Mouse (Mus musculus) gastrocnemius, postnatal 36 days (tissue): ENCODE data around the gene Aup1. TPM values are rescaled to one million over a fixed set of nuclear protein-coding genes. Genes with fewer than 3 reads are reported as not detected.

Source experiments
- DNase-seq, 2 experiments: peaks; one replicate each; pipeline ENCODE4 v3.0.0; 2022
- intact Hi-C: fragments of 180-260 bp; cut with DNase I; formaldehyde crosslinking; loops from one replicate; pipeline ENCODE4 v1.15.1; 2025
- total RNA-seq, 2 experiments: library from RNA; stranded (reverse); gene quantifications; 2 replicates each; pipeline ENCODE4 v1.2.3; 2021

The Aup1 gene
- total RNA-seq, 2 experiments from 2014 or later = 82.8 to 88.8 TPM

GRCm38 (mm10) chr6:83068221-83068620 lies 13.9 kb downstream of the Aup1 start:
- no peak for DNase-seq
- intact Hi-C loops = no loop called here

GRCm38 (mm10) chr6:83068706-83069487 lies 14.6 kb downstream of the Aup1 start:
- intact Hi-C loops = no loop called here
- DNase-seq = no peak

- intact Hi-C loops = no loop called here
- no peak for DNase-seq
These were observed 15.3 kb downstream of the Aup1 start for GRCm38 (mm10) chr6:83069488-83070246.

- intact Hi-C loops = no loop called here
- no peak for DNase-seq
These were observed 15.8 kb downstream of the Aup1 start, which contains the start of gene Tlx2 for GRCm38 (mm10) chr6:83070247-83070310. TSS of gene Tlx2 (minus strand) at chr6:83070293.

GRCm38 (mm10) chr6:83070311-83071219 lies 16.2 kb downstream of the Aup1 start:
- peak in 1 of 2 experiments; percentile 61 for DNase-seq
- intact Hi-C loops = no loop called here

GRCm38 (mm10) chr6:83071220-83071619 lies 16.9 kb downstream of the Aup1 start:
- intact Hi-C loops = no loop called here
- no peak for DNase-seq

- DNase-seq = no peak
- intact Hi-C loops = no loop called here
These were observed 20.7 kb downstream of the Aup1 start for GRCm38 (mm10) chr6:83074979-83075378.

- DNase-seq = no peak
- intact Hi-C loops = loop anchor here (1.0 to 2.0 kb wide), 2 partner anchors 23 to 81 kb away; partner anchors contain the start of gene Aup1
These were observed 23.5 kb downstream of the Aup1 start, which contains the start of gene Pcgf1 for GRCm38 (mm10) chr6:83077630-83078323. TSS of gene Pcgf1 (plus strand) at chr6:83077869.

GRCm38 (mm10) chr6:83078324-83078858 lies 24.1 kb downstream of the Aup1 start:
- DNase-seq = peak; percentile 99 to 100

GRCm38 (mm10) chr6:83080210-83080609 lies 25.9 kb downstream of the Aup1 start:
- intact Hi-C loops = no loop called here
- no peak for DNase-seq

More at GRCm38 (mm10) chr6:83078324-83078858, 24.1 kb downstream of the Aup1 start:
- intact Hi-C loops = loop anchor here (1.0 to 2.0 kb wide), 2 partner anchors 24 to 82 kb away; partner anchors contain the start of gene Aup1

- intact Hi-C loops = no loop called here
These were observed 29.2 kb downstream of the Aup1 start for GRCm38 (mm10) chr6:83083497-83083896.

GRCm38 (mm10) chr6:83084477-83084876 lies 30.2 kb downstream of the Aup1 start:
- intact Hi-C loops = no loop called here
- no peak for DNase-seq

More at GRCm38 (mm10) chr6:83083497-83083896, 29.2 kb downstream of the Aup1 start:
- no peak for DNase-seq

- intact Hi-C loops = no loop called here
- DNase-seq = no peak
These were observed 32.1 kb downstream of the Aup1 start, which contains the start of gene Lbx2 for GRCm38 (mm10) chr6:83086121-83087035. TSS of gene Lbx2 (plus strand) at chr6:83086367.

GRCm38 (mm10) chr6:83087205-83087925 lies 33.0 kb downstream of the Aup1 start:
- intact Hi-C loops = no loop called here

GRCm38 (mm10) chr6:83087926-83088260 lies 33.6 kb downstream of the Aup1 start:
- intact Hi-C loops = no loop called here
- no peak for DNase-seq

More at GRCm38 (mm10) chr6:83087205-83087925, 33.0 kb downstream of the Aup1 start:
- peak in 1 of 2 experiments; percentile 39 for DNase-seq

- intact Hi-C loops = no loop called here
- DNase-seq = no peak
These were observed 38.3 kb downstream of the Aup1 start for GRCm38 (mm10) chr6:83092416-83093127.

GRCm38 (mm10) chr6:83095968-83096367 lies 41.6 kb downstream of the Aup1 start:
- intact Hi-C loops = no loop called here
- DNase-seq = no peak

GRCm38 (mm10) chr6:83098411-83098810 lies 44.1 kb downstream of the Aup1 start:
- no peak for DNase-seq
- intact Hi-C loops = no loop called here
